Comparison of ENCODE assay signal across 8 mouse cellular contexts in genomic region chr11:31871911-31872310, GRCm38 (mm10). TPM values are rescaled to one million over a fixed set of nuclear protein-coding genes. Genes with fewer than 3 reads are reported as not detected.
A peak's percentile ranks its signal among the peaks of the same experiment; 100 is the strongest.
DNase-seq lines count a peak whose midpoint lies in the region; ATAC-seq and TF ChIP-seq lines count a peak whose summit lies in the region.

Gene Cpeb4 (plus strand): TSS chr11:31872211.

- DNase-seq in kidney, postnatal 36 days = no peak
- DNase-seq in heart, adult 8-10 months (ENCODE audit: low spot score) = no peak
- DNase-seq in left cerebral cortex, adult 8-10 months (ENCODE audit: low spot score in 2 of 2) = no peak
- DNase-seq in cerebellum, postnatal 4 days (ENCODE audit: low spot score in 2 of 2) = no peak
- DNase-seq in cerebellum, postnatal 10 days = no peak

- WGBS in kidney, embryonic 14.5 days = 60% methylated on average over 4 of the region's 4 CpGs

- H3ac ChIP-seq in myocyte (ENCODE audit: control insufficient read depth, insufficient read length) = no peak within 1 kb of the TSS

- no peaks in the 10 kb centered on the region for H3K27me3 ChIP-seq in kidney, embryonic 14.5 days (ENCODE audit: control insufficient read depth, insufficient read depth, low read length)
- H3K27me3 ChIP-seq in myocyte (ENCODE audit: control insufficient read depth, insufficient read depth, insufficient read length) = no peaks in the 10 kb centered on the region

- peaks cover 40% of the 10 kb centered on the region for H3K79me2 ChIP-seq in myocyte (ENCODE audit: control insufficient read depth, insufficient read depth)

- TF ChIP-seq CTCF in bone marrow macrophage, adult 2 months (IDR thresholded peaks at IDR 0.05; ENCODE audit: low read depth, low read length) = no peak

- peak within 1 kb of the TSS; percentile 82 for H3K4me2 ChIP-seq in kidney, embryonic 14.5 days (replicated peaks; ENCODE audit: low read depth, low read length)
- H3K4me2 ChIP-seq in myocyte (ENCODE audit: low read depth) = peak within 1 kb of the TSS; percentile 68

- peak within 1 kb of the TSS; percentile 78 for H3K9ac ChIP-seq in kidney, embryonic 14.5 days (ENCODE audit: low read depth, low read length)

- peak within 1 kb of the TSS; percentile 67 for H3K4me3 ChIP-seq in kidney, embryonic 14.5 days (ENCODE audit: low read length)
- H3K4me3 ChIP-seq in bone marrow macrophage, adult 2 months (ENCODE audit: insufficient read depth, low read length) = peak within 1 kb of the TSS; percentile 92
- H3K4me3 ChIP-seq in myocyte = peak within 1 kb of the TSS; percentile 87

- H3K36me3 ChIP-seq in kidney, embryonic 14.5 days (ENCODE audit: control insufficient read depth, insufficient read depth, low read length) = no peaks in the 10 kb centered on the region
- no peaks in the 10 kb centered on the region for H3K36me3 ChIP-seq in myocyte (ENCODE audit: control insufficient read depth, insufficient read depth)

- H3K27ac ChIP-seq in kidney, embryonic 14.5 days (ENCODE audit: low read depth, low read length) = 0 out of 2 replicates have a peak within 1 kb of the TSS, but pooled peaks have one; percentile 3
- H3K27ac ChIP-seq in bone marrow macrophage, adult 2 months (ENCODE audit: insufficient read depth, low read depth, low read length) = peak within 1 kb of the TSS; percentile 91

- peaks cover 15% of the 10 kb centered on the region; the same call in 1 of the 2 replicates for H3K4me1 ChIP-seq in kidney, embryonic 14.5 days (ENCODE audit: control insufficient read depth, insufficient read depth, low read length)
- H3K4me1 ChIP-seq in bone marrow macrophage, adult 2 months (ENCODE audit: control insufficient read depth, insufficient read depth, low read length) = peaks cover 23% of the 10 kb centered on the region

- H3K9me3 ChIP-seq in kidney, embryonic 14.5 days (ENCODE audit: control insufficient read depth, low read length) = no peaks in the 10 kb centered on the region

- no peak for ATAC-seq in kidney, embryonic 14.5 days (ENCODE audit: low FRiP score, low TSS enrichment)

- no peak for TF ChIP-seq POLR2A in bone marrow macrophage, adult 2 months (IDR thresholded peaks at IDR 0.05; ENCODE audit: borderline replicate concordance, low read depth, low read length)
- no peak for TF ChIP-seq POLR2A in myocyte (IDR thresholded peaks at IDR 0.05; ENCODE audit: insufficient read length, low read depth)

TF ChIP-seq in myocyte, 11 proteins besides CTCF, POLR2A, EP300 and RAD21:
- TF ChIP-seq MAX (IDR thresholded peaks at IDR 0.05; ENCODE audit: low read depth) = no peak
- TF ChIP-seq MYOG (IDR thresholded peaks at IDR 0.05; ENCODE audit: control insufficient read depth in 1 of 3, insufficient read depth in 1 of 3, insufficient read length in 2 of 3, low read depth in 2 of 3) = no peak
- no peak for TF ChIP-seq REST (IDR thresholded peaks at IDR 0.05; ENCODE audit: insufficient read depth, insufficient read length)

RNA-seq across cellular contexts. Expression of gene Cpeb4, which starts in this region (rescaled TPM):
- polyA plus RNA-seq in kidney, embryonic 14.5 days (2014; fragmentation: Nextera tagmentation; extraction: Ambion mirVana) = 3.0 and 5.0 TPM in 2 replicates
- 43.4 and 46.6 TPM in 2 replicates for polyA plus RNA-seq in bone marrow macrophage, adult 2 months (2012; ENCODE audit: insufficient read depth, insufficient read length, missing spikeins)
- 100 to 1,000 TPM in 1 of 4 experiments, 10 to 100 TPM in 3; 71.7 to 102 (median 85.1) TPM for total RNA-seq in heart, adult 8-10 months (2022)
- total RNA-seq in left cerebral cortex, adult 8-10 months (2022) = 100 to 1,000 TPM; 139 to 172 (median 151) TPM
- 4.2 TPM for polyA plus RNA-seq in myocyte (2012; fragmentation: generic; extraction: Trizol)
